Mouse (Mus musculus) lung, postnatal 36 days (tissue): ENCODE data around the gene Xrcc5.

Source experiments
- DNase-seq: peaks from one replicate; pipeline ENCODE4 v3.0.0; 2022; ENCODE audit warnings: mixed read lengths

Xrcc5 gene

GRCm38 (mm10) chr1:72316409-72316808 is 9.2 kb downstream of the Xrcc5 start:
- no peak for DNase-seq

- DNase-seq = no peak
Observed at GRCm38 (mm10) chr1:72316901-72317300, 9.7 kb downstream of the Xrcc5 start.

- DNase-seq = peak; percentile 21
Observed at GRCm38 (mm10) chr1:72320759-72321158, 13.5 kb downstream of the Xrcc5 start.

GRCm38 (mm10) chr1:72323248-72323647 is 16.0 kb downstream of the Xrcc5 start:
- no peak for DNase-seq

- no peak for DNase-seq
Observed at GRCm38 (mm10) chr1:72326162-72326821, 19.1 kb downstream of the Xrcc5 start.

- DNase-seq = no peak
Observed at GRCm38 (mm10) chr1:72334807-72335206, 27.6 kb downstream of the Xrcc5 start.

GRCm38 (mm10) chr1:72336780-72337179 is 29.6 kb downstream of the Xrcc5 start:
- DNase-seq = no peak

GRCm38 (mm10) chr1:72338341-72338740 is 31.1 kb downstream of the Xrcc5 start:
- DNase-seq = no peak

GRCm38 (mm10) chr1:72347873-72348272 is 40.7 kb downstream of the Xrcc5 start:
- DNase-seq = no peak

- DNase-seq = no peak
Observed at GRCm38 (mm10) chr1:72354856-72355255, 47.6 kb downstream of the Xrcc5 start.

GRCm38 (mm10) chr1:72358216-72358615 is 51.0 kb downstream of the Xrcc5 start:
- no peak for DNase-seq

- DNase-seq = no peak
Observed at GRCm38 (mm10) chr1:72359462-72359861, 52.2 kb downstream of the Xrcc5 start.

- no peak for DNase-seq
Observed at GRCm38 (mm10) chr1:72360809-72361208, 53.6 kb downstream of the Xrcc5 start.

- no peak for DNase-seq
Observed at GRCm38 (mm10) chr1:72364661-72365060, 57.4 kb downstream of the Xrcc5 start.

- DNase-seq = no peak
Observed at GRCm38 (mm10) chr1:72372512-72372911, 65.3 kb downstream of the Xrcc5 start.

GRCm38 (mm10) chr1:72372913-72373312 is 65.7 kb downstream of the Xrcc5 start:
- no peak for DNase-seq

- no peak for DNase-seq
Observed at GRCm38 (mm10) chr1:72373648-72374047, 66.4 kb downstream of the Xrcc5 start.

- DNase-seq = no peak
Observed at GRCm38 (mm10) chr1:72374049-72374448, 66.8 kb downstream of the Xrcc5 start.

GRCm38 (mm10) chr1:72378151-72378550 is 70.9 kb downstream of the Xrcc5 start:
- DNase-seq = no peak

GRCm38 (mm10) chr1:72379752-72380353 is 72.6 kb downstream of the Xrcc5 start:
- no peak for DNase-seq

- no peak for DNase-seq
Observed at GRCm38 (mm10) chr1:72380544-72380943, 73.3 kb downstream of the Xrcc5 start.

- peak; percentile 61 for DNase-seq
Observed at GRCm38 (mm10) chr1:72383056-72383455, 75.8 kb downstream of the Xrcc5 start.

GRCm38 (mm10) chr1:72383651-72384050 is 76.4 kb downstream of the Xrcc5 start:
- peak; percentile 32 for DNase-seq

- DNase-seq = peak; percentile 21
Observed at GRCm38 (mm10) chr1:72390420-72390819, 83.2 kb downstream of the Xrcc5 start.
